Mouse (Mus musculus): ENCODE data around the gene Olfr1341. TPM values are rescaled to one million over a fixed set of nuclear protein-coding genes. Genes with fewer than 3 reads are reported as not detected.

Olfr1341 gene
- total and polyA plus RNA-seq, 3 experiments, result not detected

DNA sequence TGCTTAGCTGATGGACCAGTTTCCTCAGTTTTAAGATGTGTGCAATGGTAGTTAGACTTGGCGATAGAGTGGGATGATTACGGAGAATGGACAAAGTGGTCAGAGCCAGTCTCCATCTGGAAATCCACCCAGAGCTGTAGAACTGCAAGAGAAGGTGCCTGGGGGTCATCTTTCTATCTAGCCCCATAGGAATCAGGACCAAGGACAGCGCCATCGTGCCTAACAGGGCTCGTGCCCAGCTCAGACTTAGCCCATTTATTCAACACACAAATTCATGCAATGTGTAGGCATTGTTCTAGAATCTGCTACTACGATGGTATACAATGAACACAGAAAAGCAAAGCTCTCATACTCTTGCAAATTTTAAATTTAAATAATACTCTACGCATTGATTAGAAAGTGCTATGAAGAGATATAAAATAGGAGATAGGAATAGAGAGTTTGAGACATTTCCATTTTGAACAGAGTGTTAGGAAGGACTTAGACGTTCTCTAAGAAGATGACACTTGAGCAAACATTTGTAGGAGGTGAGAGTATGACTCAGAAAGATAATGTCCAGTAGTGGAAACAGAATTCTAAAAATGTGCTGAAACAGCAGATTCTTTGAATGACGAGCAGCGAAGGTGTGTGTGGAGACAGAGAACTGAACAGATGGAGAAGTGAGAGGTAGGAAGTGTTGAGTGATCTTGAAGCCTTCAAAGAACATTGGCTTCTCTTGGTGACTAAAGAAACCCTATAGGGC is 18.6 kb downstream of the Olfr1341 start:
- Histone ChIP-seq H3K27me3 (ENCODE audit: control insufficient read depth in 1 of 2, insufficient read depth in 2 of 2, low read length in 2 of 2) (no peaks in the 10 kb centered on the region), H3K4me3 (ENCODE audit: control insufficient read depth in 1 of 2, insufficient read depth in 1 of 2, low read depth in 2 of 2, low read length in 2 of 2) (no peak overlapping the region), H3K36me3 (ENCODE audit: control insufficient read depth in 1 of 2, insufficient read depth in 2 of 2, low read length in 2 of 2) (no peaks in the 10 kb centered on the region), H3K4me1 (ENCODE audit: control insufficient read depth in 1 of 2, insufficient read depth in 2 of 2, low read length in 2 of 2) (no peaks in the 10 kb centered on the region), H3K79me2 (ENCODE audit: control insufficient read depth, insufficient read depth, low read length, poor library complexity) (no peaks in the 10 kb centered on the region), H3K9me3 (replicated peaks; ENCODE audit: insufficient read depth, low read length) (no peaks in the 10 kb centered on the region), H3K27ac (ENCODE audit: control insufficient read depth, low read depth, low read length) (no peak overlapping the region), H3K9ac (ENCODE audit: control insufficient read depth, low read depth, low read length, poor library complexity, severe bottlenecking) (no peak overlapping the region)
- no peak for TF ChIP-seq TAL1 (IDR thresholded peaks at IDR 0.05; ENCODE audit: low read length)
- peak; percentile 71 for TF ChIP-seq MAFK (IDR thresholded peaks at IDR 0.05; ENCODE audit: borderline replicate concordance, low read depth, low read length)
- TF ChIP-seq CHD1 (IDR thresholded peaks at IDR 0.05; ENCODE audit: low read depth, low read length), result no peak
- no peak for TF ChIP-seq HCFC1 (IDR thresholded peaks at IDR 0.05; ENCODE audit: low read depth, low read length)
- DNase-seq (ENCODE audit: low read depth, low spot score), result peak; percentile 52

DNA sequence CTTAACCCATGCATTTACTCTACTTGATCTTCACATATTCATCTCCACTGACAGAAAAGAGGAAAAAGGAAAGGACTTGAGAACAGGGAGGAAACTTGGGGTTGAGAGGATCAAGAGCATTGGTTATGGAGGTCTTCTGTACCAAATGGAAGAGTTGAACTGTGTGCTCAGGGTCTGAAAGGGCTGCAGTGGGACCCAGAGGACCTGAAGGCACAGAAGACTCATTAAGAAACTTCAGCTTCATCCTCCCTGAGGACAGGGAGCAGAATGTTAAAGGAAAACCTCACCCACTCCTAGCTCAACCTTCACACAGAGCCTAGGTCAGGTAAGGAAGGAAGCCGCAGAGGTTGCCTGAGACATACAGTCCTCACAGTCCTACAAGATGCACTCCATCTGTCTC is 28.6 kb downstream of the Olfr1341 start, which contains the start of gene Olfr1339:
Gene Olfr1339 (plus strand): TSS at position 301 of the 400 bp plus-strand sequence.
- no peaks in the 10 kb centered on the region for H3K36me3 ChIP-seq (ENCODE audit: control insufficient read depth in 1 of 2, insufficient read depth in 2 of 2, low read length in 2 of 2)
- no peak within 1 kb of the TSS for H3K4me3 ChIP-seq (ENCODE audit: control insufficient read depth in 1 of 2, insufficient read depth in 1 of 2, low read depth in 2 of 2, low read length in 2 of 2)
- H3K9me3 ChIP-seq (replicated peaks; ENCODE audit: insufficient read depth, low read length), result no peaks in the 10 kb centered on the region
- no peak for TF ChIP-seq ELF1 (IDR thresholded peaks at IDR 0.05; ENCODE audit: low read depth, low read length)
- no peak for TF ChIP-seq MAZ (IDR thresholded peaks at IDR 0.05; ENCODE audit: low read depth, low read length)
- TF ChIP-seq SMC3 (IDR thresholded peaks at IDR 0.05; ENCODE audit: low read depth, low read length), result no peak
- TF ChIP-seq MYB (IDR thresholded peaks at IDR 0.05; ENCODE audit: low read depth, low read length), result no peak
- TF ChIP-seq ZMIZ1 (IDR thresholded peaks at IDR 0.05; ENCODE audit: low read depth, low read length), result no peak
- TF ChIP-seq KAT2A (conservative IDR thresholded peaks at IDR 0.05; ENCODE audit: low read depth, low read length), result no peak
- no peak for TF ChIP-seq USF2 (IDR thresholded peaks at IDR 0.05; ENCODE audit: borderline replicate concordance in 1 of 2, insufficient read depth in 1 of 2, low read depth in 1 of 2, low read length in 2 of 2)
- no peak for TF ChIP-seq USF1 (IDR thresholded peaks at IDR 0.05; ENCODE audit: low read depth, low read length)
- TF ChIP-seq POLR2A (IDR thresholded peaks at IDR 0.05; ENCODE audit: control insufficient read depth in 1 of 2, insufficient read depth in 1 of 2, low read depth in 1 of 2, low read length in 2 of 2, poor library complexity in 1 of 2), result no peak
- TF ChIP-seq TAL1 (IDR thresholded peaks at IDR 0.05; ENCODE audit: low read length), result no peak
- no peak for TF ChIP-seq POLR2AphosphoS2 (IDR thresholded peaks at IDR 0.05; ENCODE audit: low read length)
- no peak for TF ChIP-seq BHLHE40 (IDR thresholded peaks at IDR 0.05; ENCODE audit: borderline replicate concordance, low read depth, low read length)
- H3K27me3 ChIP-seq (ENCODE audit: control insufficient read depth in 1 of 2, insufficient read depth in 2 of 2, low read length in 2 of 2), result no peaks in the 10 kb centered on the region; a peak in 1 of 4 replicates
- no peaks in the 10 kb centered on the region for H3K79me2 ChIP-seq (ENCODE audit: control insufficient read depth, insufficient read depth, low read length, poor library complexity)
- no peak for DNase-seq (ENCODE audit: low read depth, low spot score)
- no peak within 1 kb of the TSS for H3K9ac ChIP-seq (ENCODE audit: control insufficient read depth, low read depth, low read length, poor library complexity, severe bottlenecking)
- H3K27ac ChIP-seq (ENCODE audit: control insufficient read depth, low read depth, low read length), result no peak within 1 kb of the TSS
- H3K4me1 ChIP-seq (ENCODE audit: control insufficient read depth in 1 of 2, insufficient read depth in 2 of 2, low read length in 2 of 2), result no peaks in the 10 kb centered on the region

Measured in MEL (cell line).